Mouse (Mus musculus) brown adipose tissue, adult 24 weeks (tissue): ENCODE measurements around the gene P3h3. TPM values are rescaled to one million over a fixed set of nuclear protein-coding genes. Genes with fewer than 3 reads are reported as not detected.
A peak's percentile ranks its signal among the peaks of the same experiment; 100 is the strongest.
"Not testable (repeated sequence)": the region's sequence is repeated elsewhere in the genome, so short reads cannot be mapped to it uniquely, and the experiment has no call there.

Source experiments
- H3K27ac ChIP-seq: fragments of 200-500 bp; replicated peaks from 2 replicates; pipeline ENCODE4 v1.5.1; 2012; ENCODE audit warnings: low read depth, mild to moderate bottlenecking, low read length
- H3K4me1 ChIP-seq: fragments of 200-500 bp; 2 replicates; pipeline ENCODE4 v1.6.1; 2012; ENCODE audit warnings: low read length, mixed read lengths; ENCODE audit not compliant: control insufficient read depth, insufficient read depth, insufficient read length
- H3K4me3 ChIP-seq: fragments of 200-500 bp; 2 replicates; pipeline ENCODE4 v1.5.1; 2012; ENCODE audit warnings: low read depth, mild to moderate bottlenecking, low read length, moderate library complexity; ENCODE audit not compliant: insufficient read depth
- polyA plus RNA-seq: library from polyadenylated mRNA; stranded (reverse); fragments of >200 nt; gene quantifications from 2 replicates; pipeline ENCODE4 v1.2.4, GENCODE M21; 2012; ENCODE audit not compliant: missing spikeins, insufficient read depth, insufficient read length

The P3h3 gene
- polyA plus RNA-seq, 1 experiment = 2.7 TPM

DNA sequence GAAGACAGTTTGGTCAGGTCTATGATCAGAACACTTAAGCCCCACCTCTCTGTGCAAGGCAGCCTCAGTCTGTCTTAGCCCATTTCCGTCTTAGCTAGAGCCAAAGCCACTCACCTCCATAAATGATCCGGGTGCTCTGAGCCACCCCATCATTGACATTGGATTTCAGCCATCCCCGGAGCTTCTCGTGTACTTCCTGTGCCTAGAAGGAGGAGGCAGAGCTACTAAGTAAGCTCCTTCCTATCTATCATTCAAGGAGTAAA lies 46.2 kb downstream of the P3h3 start:
- H3K27ac ChIP-seq = no peak overlapping the region
- H3K4me1 ChIP-seq = peaks cover 15% of the 10 kb centered on the region
- no peak overlapping the region for H3K4me3 ChIP-seq

DNA sequence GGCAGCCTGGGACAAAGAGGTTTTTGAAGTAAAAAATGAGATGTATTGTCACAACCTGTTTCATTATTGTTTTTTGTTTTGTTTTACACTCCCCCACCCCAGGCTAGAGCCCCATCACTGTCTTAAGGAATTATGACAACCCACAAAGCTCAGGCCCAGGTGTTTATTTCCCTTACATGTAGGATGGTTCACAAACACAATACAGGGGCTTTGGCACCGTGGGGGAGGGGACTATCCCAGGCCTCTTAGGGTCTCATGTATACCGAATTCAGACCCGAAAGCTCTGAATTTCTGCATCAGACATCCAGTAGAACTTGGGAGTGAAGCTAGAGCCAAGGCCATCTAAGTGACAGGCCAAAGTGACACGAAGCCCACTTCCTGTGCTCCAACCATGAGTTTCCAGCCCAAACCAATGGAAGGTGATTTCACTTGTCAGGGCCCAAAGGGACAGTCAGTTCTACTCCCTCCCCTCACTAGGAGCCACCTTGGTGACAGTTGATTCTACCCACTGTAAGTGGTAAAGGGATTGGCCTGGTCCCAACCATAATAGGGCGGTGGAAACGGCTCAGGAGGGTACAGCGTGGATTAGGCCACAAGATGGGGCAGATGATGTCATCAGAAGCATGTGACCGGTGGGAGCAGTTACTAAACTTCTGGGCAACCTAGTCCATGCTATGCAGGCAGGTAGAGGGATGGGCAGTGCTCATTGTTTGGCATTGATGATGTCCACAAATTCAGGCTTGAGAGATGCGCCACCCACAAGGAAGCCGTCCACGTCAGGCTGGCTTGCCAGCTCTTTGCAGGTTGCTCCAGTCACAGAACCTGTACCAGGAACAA lies 46.8 kb downstream of the P3h3 start:
- H3K4me1 ChIP-seq = peaks cover 16% of the 10 kb centered on the region
- not testable (repeated sequence) for H3K27ac ChIP-seq, H3K4me3 ChIP-seq

DNA sequence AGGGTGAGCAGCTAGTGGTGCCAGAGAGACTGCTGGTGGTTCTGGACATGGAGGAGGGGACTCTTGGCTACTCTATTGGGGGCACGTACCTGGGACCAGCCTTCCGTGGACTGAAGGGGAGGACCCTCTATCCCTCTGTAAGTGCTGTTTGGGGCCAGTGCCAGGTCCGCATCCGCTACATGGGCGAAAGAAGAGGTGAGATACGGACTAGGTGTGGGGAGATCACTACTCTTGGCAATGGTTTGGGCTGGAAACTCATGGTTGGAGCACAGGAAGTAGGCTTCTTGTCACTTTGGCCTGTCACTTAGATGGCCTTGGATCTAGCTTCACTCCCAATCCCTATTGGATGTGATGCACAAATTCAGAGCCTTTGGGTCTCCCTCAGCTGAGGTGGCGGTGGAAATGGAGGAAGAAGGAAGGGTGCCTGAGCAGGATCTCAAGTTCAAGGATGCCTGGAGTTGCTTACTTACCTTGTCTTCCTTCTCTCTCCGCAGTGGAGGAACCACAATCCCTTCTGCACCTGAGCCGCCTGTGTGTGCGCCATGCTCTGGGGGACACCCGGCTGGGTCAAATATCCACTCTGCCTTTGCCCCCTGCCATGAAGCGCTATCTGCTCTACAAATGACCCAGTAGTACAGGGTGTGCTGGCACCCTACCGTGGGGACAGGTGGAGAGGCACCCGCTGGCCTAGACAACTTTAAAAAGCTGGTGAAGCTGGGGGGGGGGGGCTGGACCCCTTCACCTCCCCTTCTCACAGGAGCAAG lies 47.6 kb downstream of the P3h3 start:
- Histone ChIP-seq H3K27ac (0 out of 2 replicates have a peak overlapping the region, but pooled peaks have one; percentile 7), H3K4me3 (peak overlapping the region; percentile 91), H3K4me1 (peaks cover 16% of the 10 kb centered on the region)

DNA sequence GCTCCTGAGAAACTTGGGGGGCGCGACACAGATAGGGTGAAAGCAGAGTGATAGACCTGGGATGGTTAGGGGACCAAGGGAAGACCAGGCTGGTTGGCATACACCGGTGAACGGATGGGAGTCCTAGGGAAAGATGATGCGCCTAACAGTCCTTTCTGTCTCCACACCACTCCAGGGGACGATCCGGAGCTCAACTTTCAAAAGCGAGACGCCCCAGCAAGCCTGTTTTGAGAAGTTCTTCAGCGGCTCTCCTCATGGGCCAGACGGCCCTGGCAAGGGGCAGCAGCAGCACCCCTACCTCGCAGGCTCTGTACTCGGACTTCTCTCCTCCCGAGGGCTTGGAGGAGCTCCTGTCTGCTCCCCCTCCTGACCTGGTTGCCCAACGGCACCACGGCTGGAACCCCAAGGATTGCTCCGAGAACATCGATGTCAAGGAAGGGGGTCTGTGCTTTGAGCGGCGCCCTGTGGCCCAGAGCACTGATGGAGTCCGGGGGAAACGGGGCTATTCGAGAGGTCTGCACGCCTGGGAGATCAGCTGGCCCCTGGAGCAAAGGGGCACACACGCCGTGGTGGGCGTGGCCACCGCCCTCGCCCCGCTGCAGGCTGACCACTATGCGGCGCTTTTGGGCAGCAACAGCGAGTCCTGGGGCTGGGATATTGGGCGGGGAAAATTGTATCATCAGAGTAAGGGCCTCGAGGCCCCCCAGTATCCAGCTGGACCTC lies 48.3 kb downstream of the P3h3 start:
- Histone ChIP-seq H3K4me1 (peaks cover 12% of the 10 kb centered on the region; the same call in 1 of the 2 replicates), H3K4me3 (peak overlapping the region; percentile 91), H3K27ac (peak overlapping the region; percentile 74)

DNA sequence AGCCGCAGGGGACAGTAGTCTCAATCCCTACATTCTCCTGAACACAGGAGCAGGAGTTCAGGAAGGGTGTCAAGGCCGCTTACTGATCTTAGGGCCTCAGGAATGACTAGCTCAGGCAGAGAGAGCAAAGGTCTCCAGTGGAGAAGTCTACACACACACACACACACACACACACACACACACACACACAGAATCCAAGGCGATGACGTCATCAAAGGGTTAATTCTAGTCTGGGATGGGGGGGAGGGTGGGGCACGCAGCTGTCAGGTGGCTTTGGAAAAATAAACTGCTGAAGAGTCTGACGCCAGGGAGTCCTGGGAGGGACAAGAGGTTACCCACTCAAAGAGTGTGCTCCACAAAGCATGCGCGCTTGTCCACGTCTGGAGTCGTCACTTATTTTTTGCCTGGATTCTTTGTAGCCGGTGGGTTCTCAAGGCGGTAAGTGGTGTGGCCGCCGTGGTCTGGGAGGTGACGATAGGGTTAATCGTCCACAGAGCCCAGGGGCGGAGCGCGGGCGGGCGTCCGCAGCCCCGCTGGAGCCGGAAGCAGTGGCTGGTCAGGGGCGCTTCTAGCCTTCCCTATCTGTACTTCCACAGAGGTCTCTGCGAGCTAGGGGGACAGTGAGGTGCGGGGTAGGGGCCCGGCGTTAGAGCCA lies 49.1 kb downstream of the P3h3 start, which contains the start of gene Spsb2:
Gene Spsb2, plus strand, starts transcription at position 304 of the 655 bp plus-strand sequence.
- peak within 1 kb of the TSS; percentile 91 for H3K4me3 ChIP-seq
- H3K27ac ChIP-seq = peak within 1 kb of the TSS; percentile 74
- peaks cover 12% of the 10 kb centered on the region; the same call in 1 of the 2 replicates for H3K4me1 ChIP-seq

DNA sequence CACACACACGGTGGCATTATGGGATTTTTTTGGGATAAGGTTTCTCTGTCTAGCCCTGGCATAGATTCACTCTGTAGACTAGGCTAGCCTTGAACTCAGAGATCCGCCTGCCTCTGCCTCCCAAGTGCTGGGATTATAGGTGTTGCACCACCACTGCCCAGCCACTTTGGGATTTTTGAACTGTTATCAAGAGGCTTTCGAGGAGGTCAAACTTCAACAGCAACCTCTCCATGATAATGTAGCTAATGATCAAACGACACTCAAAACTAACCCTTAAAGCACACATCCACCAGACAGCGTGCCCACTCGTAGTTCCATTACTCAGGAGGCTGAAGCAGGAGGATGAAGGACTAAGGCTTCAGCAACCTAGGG lies 49.6 kb downstream of the P3h3 start:
- H3K27ac ChIP-seq = no peak overlapping the region; the same call in 1 of the 2 replicates
- peaks cover 12% of the 10 kb centered on the region; the same call in 1 of the 2 replicates for H3K4me1 ChIP-seq
- H3K4me3 ChIP-seq = peak overlapping the region; percentile 91; the same call in 1 of the 2 replicates

DNA sequence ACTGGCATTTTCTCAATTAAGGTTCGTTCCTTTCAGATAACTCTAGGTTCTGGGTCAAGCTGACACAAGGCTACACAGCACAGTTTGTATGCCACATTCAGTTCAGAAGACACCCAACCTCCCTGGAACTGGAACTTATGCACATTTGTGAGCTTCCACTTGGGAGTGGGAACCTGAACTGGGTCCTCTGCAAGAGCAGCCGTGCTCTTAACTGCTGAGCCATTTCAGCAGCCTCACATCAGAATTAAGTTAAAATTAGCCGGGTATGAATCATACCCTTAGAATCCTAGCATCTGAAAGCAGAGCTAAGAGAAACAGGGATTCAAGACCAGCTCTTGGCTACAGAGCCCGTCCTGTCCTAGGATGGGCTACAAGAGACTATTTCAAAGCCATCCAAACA lies 50.2 kb downstream of the P3h3 start:
- H3K27ac ChIP-seq = no peak overlapping the region
- peaks cover 10% of the 10 kb centered on the region; the same call in 1 of the 2 replicates for H3K4me1 ChIP-seq

DNA sequence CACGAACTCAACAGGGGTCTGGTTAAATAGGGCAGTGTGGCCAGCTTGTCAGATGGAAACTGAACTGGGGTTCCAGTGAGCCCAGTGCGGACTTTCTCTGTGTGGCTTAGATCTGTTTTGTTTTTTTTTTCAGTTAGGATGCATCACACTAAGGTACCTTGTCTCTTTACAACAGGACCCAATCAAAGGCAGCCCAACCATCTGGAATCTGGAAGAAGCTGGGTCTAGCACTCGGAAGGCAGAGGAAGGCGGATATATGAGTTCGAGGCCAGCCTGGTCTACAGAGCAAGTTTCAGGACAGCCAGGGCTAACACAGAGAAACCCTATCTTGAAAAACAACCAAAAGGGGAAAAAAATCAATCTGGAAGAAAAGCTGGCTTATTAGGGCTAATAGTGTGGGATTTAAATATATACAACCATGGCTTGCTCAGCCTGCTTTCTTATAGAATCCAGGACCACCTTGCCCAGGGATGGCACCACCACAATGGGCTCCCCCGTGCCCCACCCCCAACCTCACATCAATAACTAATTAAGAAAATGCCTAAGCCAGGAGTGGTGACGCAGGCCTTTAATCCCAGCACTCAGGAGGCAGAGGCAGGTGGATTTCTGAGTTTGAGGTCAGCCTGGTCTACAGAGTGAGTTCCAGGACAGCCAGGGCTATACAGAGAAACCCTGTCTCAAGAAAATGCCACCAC lies 51.0 kb downstream of the P3h3 start:
- Histone ChIP-seq H3K4me3 (peak overlapping the region; percentile 43), H3K4me1 (peaks cover 10% of the 10 kb centered on the region; the same call in 1 of the 2 replicates), H3K27ac (peak overlapping the region; percentile 79)

More for the DNA sequence above, 50.2 kb downstream of the P3h3 start:
- H3K4me3 ChIP-seq = no peak overlapping the region

DNA sequence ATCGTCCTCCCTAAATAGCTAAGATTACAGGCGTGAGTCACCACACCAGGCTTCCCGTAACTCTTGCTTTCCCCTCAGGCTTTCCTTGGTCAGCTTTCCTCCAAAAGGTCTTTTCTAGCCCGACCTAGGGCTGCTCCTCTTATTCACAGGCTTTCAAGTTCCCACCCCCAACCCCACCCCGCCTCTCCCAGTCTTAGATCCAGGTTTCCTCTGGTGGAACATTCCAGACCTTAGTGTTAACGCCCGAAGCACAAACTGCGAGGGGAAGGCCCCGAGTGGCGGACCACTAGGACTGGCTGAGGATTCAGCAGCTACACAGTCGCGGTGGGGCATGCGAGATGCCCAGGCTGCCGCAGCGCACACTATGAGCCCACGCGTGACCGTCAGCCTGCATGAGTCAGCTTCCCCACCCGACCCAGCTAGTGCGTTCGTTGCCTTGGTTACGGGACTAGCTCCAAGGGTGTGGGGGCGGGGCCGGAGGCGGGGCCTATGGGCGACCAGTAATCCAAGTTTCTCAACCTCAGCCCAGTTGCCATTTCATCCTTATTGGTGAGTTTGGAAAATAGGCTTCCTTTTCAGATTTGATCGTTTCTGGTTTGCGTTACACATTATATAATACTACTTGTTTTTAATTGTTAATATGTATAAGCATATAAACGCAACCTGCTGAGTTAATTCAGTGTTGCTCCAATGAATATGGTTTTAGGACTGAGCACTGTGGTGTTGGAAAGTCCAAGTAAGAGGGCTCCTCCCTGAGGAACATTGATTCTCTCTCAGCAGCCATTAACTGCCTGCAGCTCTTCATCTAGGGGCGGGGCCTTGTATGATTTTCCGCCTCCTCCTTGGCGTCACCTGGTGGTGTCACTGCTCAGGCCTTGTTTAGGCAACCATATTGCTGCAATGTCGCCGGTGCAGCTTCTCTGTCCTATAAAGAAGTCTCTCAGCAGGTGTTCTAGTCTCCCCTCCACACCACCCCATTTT lies 51.9 kb downstream of the P3h3 start:
- Histone ChIP-seq H3K27ac (peak overlapping the region; percentile 87), H3K4me1 (peaks cover 10% of the 10 kb centered on the region; the same call in 1 of the 2 replicates)

DNA sequence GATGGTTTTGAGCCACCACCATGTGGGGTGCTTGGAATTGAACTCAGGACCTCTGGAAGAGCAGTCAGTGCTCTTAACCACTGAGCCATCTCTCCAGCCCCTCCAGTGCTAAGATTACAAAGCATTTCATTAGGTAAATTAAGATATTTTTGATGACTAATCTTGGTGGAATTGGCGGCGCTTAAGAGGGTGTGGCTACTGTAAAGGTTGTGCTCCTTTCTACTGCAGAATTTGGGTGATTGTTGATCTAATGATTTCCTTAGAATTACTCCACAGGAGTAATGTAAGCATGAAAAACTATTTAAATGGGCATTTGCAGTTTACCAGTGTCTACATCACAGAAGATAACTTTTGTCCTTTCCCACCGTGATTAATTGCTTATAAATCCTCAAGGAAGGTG lies 53.2 kb downstream of the P3h3 start:
- peaks cover 7% of the 10 kb centered on the region; the same call in 1 of the 2 replicates for H3K4me1 ChIP-seq
- H3K4me3 ChIP-seq = no peak overlapping the region
- no peak overlapping the region for H3K27ac ChIP-seq

More for the DNA sequence above, 51.9 kb downstream of the P3h3 start:
- peak overlapping the region; percentile 64 for H3K4me3 ChIP-seq

DNA sequence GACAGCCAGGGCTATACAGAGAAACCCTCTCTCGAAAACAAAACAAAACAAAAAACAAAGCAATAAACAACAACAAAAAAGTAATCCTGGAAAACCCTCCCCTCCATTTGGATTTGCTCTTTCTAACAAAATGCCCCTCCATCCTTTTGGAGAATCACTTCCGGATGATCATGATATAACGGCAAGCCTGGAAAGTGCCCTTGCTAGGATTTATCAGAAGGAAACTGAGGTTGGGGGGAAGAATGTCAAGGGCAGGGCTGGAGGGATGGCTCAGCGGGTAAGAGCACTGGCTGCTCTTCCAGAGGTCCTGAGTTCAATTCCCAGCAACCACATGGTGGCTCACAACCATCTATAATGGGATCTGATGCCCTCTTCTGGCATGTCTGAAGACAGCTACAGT lies 53.9 kb downstream of the P3h3 start:
- H3K27ac ChIP-seq, H3K4me1 ChIP-seq, H3K4me3 ChIP-seq: not testable (repeated sequence)

DNA sequence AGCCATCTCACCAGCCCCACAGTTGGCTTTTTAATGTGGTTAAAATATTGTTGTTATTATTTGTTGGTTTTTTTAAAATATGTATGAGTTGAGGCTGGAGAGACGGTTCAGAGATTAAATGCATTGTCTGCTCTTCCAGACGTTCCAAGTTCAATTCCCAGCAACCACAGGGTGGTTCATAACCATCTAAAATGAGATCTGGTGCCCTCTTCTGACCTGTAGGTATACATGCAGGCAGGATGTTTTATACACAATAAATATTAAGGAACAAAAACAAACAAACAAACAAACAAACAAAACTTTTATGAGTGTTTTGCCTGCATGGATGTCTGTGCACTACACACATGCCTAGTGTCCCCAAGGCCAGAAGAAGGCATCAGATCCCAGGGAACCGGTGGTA lies 54.5 kb downstream of the P3h3 start:
- Histone ChIP-seq H3K27ac (no peak overlapping the region), H3K4me1 (peaks cover 5% of the 10 kb centered on the region; the same call in 1 of the 2 replicates), H3K4me3 (no peak overlapping the region)

DNA sequence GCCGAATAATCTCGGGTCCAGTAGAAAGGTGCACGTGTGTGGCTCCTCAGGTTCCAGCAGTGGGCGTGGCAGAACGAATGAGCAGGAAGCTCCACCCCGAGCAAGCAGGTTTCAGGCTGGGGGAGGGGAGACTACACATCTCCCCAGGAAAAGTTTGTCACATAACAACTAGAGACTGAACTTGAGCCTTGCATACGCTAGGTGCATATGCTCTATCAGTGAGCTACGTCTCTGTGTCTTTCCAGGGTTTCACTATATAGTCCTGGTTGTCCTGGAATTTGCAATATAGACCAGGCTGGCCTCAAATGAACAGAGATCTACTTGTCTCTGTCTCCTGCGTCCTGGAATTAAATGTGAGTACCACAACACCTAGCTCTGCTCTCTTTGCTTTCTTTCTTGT lies 55.2 kb downstream of the P3h3 start:
- H3K27ac ChIP-seq, H3K4me1 ChIP-seq, H3K4me3 ChIP-seq: not testable (repeated sequence)
